Mouse (Mus musculus): ENCODE results near the gene Spryd4.
"Not testable (repeated sequence)": the region's sequence is repeated elsewhere in the genome, so short reads cannot be mapped to it uniquely, and the experiment has no call there.

Gene Spryd4

GRCm38 (mm10) chr10:128211390-128212108, at the start of gene Spryd4:
Gene Spryd4, minus strand, starts transcription at chr10:128211807.
- peak; percentile 82 to 86 for DNase-seq (ENCODE audit: low spot score in 2 of 2)

- not testable (repeated sequence) for DNase-seq (ENCODE audit: low spot score in 2 of 2)
These were observed 48.8 kb upstream of the Spryd4 start for GRCm38 (mm10) chr10:128260376-128260775.

GRCm38 (mm10) chr10:128259946-128260345, 48.3 kb upstream of the Spryd4 start:
- DNase-seq (ENCODE audit: low spot score in 2 of 2), result no peak

- DNase-seq (ENCODE audit: low spot score in 2 of 2), result no peak
These were observed 47.3 kb upstream of the Spryd4 start for GRCm38 (mm10) chr10:128258953-128259352.

- no peak for DNase-seq (ENCODE audit: low spot score in 2 of 2)
These were observed 44.7 kb upstream of the Spryd4 start for GRCm38 (mm10) chr10:128256328-128256727.

GRCm38 (mm10) chr10:128255925-128256324, 44.3 kb upstream of the Spryd4 start:
- DNase-seq (ENCODE audit: low spot score in 2 of 2), result no peak

DNA sequence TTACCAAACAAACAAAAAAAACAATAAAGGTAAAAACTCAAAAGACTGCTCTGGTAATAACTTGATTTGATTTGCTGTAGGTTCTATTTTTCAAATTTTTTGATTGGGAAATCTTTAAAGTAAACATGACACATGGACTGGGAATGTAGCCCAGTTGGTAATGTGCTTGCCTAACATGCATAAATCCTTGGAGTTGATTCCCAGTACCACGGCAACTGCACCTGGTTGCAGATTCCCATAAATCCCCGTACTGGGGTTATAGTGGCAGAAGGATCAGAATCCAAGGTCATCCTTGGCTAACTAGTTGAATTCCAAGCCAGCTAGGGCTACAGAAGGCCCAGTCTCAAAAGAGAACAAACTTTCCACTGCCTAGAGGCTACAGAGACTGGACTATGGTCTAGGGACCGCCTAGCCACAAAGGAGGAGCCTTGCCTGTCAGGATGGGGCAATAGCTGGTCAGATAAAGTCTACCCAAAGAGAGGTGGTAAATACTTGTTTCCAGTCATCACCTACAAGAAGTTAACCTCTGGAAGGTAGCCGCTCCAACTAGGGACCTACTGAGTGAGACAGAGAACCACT, 42.2 kb upstream of the Spryd4 start, which contains the start of gene Apon:
Gene Apon, plus strand, starts transcription at position 420 of the 579 bp plus-strand sequence.
- DNase-seq (ENCODE audit: low spot score in 2 of 2), result no peak

DNA sequence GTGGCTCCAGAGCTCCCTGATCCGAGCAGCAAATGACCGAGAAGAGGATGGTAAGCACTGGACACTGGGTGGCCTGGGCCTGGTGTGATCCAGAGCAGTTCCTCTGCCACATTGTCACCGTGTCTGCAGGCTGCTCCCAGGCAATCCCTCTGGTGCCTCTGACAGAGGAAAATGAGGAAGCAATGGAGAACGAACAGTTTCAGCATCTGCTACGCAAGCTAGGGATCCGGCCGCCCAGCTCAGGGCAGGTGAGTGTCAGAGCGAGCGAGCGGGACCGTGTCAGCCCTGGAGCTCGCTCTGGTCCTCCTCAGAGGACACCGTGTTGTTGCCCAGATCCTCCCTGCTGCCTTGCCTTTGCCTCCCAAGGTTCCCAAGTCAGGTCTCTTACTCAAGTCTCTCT, 39.0 kb upstream of the Spryd4 start:
- DNase-seq (ENCODE audit: low spot score in 2 of 2), result no peak

- DNase-seq (ENCODE audit: low spot score in 2 of 2), result no peak
These were observed 35.6 kb upstream of the Spryd4 start for GRCm38 (mm10) chr10:128247020-128247732.

GRCm38 (mm10) chr10:128244121-128244520, 32.5 kb upstream of the Spryd4 start:
- DNase-seq (ENCODE audit: low spot score in 2 of 2), result no peak

- no peak for DNase-seq (ENCODE audit: low spot score in 2 of 2)
These were observed 31.6 kb upstream of the Spryd4 start for GRCm38 (mm10) chr10:128243252-128243651.

DNA sequence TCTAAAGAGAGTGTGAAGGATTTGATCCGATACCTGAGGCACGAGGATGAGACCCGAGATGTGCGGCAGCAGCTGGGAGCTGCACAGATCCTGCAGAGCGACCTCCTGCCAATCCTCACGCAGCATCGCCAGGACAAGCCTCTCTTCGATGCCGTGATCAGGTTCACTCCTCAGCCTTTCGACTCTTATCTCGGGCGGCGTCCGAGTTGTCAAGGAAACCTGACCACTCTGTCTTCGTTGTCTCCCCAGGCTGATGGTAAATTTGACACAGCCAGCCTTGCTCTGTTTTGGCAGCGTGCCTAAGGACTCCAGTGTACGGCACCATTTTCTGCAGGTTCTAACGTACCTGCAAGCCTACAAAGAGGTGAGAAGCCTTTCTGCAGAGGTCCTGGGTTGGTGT, 28.5 kb upstream of the Spryd4 start:
- DNase-seq (ENCODE audit: low spot score in 2 of 2), result no peak

- no peak for DNase-seq (ENCODE audit: low spot score in 2 of 2)
These were observed 27.5 kb upstream of the Spryd4 start for GRCm38 (mm10) chr10:128239140-128239539.

DNA sequence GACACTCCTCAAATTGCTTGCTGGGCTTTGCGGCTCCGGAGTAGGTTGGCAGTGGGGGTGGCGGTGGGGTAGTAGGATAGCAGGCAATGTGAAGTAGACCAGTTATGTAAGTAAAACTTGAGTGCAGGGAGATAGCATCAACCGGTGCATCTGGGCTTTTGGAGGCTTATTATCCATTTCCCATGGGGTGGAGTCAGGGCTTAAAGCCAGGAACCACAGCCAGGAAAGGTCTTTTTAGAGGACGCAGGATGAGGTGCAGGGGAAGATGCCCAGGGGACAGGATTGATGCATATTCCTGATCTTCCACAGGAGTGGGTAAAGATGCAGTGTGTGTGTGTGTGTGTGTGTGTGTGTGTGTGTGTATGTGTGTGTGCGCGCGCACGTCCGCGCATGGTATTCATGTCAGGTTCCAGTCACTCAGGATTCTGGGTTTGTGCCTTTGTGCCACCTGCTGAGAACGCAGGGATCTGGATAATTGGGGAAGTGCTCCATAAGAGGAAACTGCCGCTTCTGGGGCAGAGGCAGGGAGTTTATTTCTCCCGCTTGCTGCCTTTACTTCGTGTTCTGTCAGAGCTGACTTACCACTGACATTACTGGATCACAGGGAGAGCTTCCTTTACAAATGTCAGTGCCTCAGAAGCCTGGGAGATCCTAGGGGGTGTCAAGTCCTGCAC, 26.3 kb upstream of the Spryd4 start:
- DNase-seq (ENCODE audit: low spot score in 2 of 2), result no peak

GRCm38 (mm10) chr10:128236321-128236720, 24.7 kb upstream of the Spryd4 start:
- no peak for DNase-seq (ENCODE audit: low spot score in 2 of 2)

- DNase-seq (ENCODE audit: low spot score in 2 of 2), result peak in 1 of 2 experiments; percentile 15
These were observed 20.9 kb upstream of the Spryd4 start for GRCm38 (mm10) chr10:128232420-128232985.

GRCm38 (mm10) chr10:128231697-128232419, 20.3 kb upstream of the Spryd4 start, which contains the start of gene Timeless:
Gene Timeless, plus strand, starts transcription at chr10:128232065.
- DNase-seq (ENCODE audit: low spot score in 2 of 2), result peak; percentile 74 to 82

GRCm38 (mm10) chr10:128231146-128231545, 19.5 kb upstream of the Spryd4 start:
- no peak for DNase-seq (ENCODE audit: low spot score in 2 of 2)

DNA sequence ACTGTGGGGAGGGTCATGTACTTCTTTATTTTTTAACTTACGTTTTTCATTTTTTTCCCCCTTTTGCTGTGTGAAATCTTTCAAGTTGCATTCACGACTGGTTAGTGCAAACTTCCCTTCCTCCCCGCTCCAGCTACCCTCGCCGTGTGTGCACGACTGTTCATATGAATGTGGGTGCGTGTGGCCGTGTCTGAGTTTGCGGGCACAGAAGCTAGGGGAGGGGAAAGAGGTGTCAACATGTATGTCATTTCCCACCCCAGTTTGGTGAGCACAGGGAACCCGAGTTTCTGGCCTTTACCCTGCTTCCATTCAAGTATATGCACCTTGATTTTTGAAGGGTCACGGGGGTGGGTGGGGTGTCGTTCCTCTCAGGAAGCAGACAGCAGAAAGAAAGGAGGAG, 19.0 kb upstream of the Spryd4 start:
- DNase-seq (ENCODE audit: low spot score in 2 of 2), result no peak

GRCm38 (mm10) chr10:128228009-128228408, 16.4 kb upstream of the Spryd4 start:
- no peak for DNase-seq (ENCODE audit: low spot score in 2 of 2)

DNA sequence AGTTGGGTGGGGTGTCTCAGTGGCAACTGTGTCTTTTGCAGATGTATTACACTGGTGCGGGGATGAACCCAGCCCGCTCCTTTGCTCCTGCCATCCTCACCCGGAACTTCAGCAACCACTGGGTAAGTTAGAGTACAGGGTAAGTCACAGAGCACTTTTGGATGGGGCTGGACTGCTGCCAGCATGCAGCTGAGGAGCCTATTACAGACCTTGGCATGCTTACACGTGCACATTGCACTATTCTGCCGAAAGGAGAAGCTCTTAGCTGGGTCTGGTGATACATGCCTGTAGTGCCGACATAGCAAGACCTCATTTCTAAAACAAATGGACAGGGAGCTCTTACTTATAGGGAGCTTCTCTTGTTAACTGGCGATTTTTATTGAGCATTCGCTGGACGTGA, 16.0 kb upstream of the Spryd4 start:
- DNase-seq (ENCODE audit: low spot score in 2 of 2), result no peak

All from frontal cortex, postnatal 25 days (tissue).